Mouse (Mus musculus) lung, embryonic 15.5 days (tissue): ENCODE measurements around the gene Pacsin3. TPM values are rescaled to one million over a fixed set of nuclear protein-coding genes. Genes with fewer than 3 reads are reported as not detected.
A peak's percentile ranks its signal among the peaks of the same experiment; 100 is the strongest.

Experiments
- ATAC-seq: fragments of 200-750 bp; cut with Nextera tagmentation; 2 replicates; pipeline ENCODE4 v1.8.0; 2017; ENCODE audit warnings: moderate number of reproducible peaks, borderline replicate concordance; ENCODE audit not compliant: low FRiP score, low TSS enrichment; ENCODE audit errors: extremely low read depth
- H3K27ac ChIP-seq: fragments of 300-500 bp; sonication (generic); 2 replicates; pipeline ENCODE4 v1.5.1; 2015; ENCODE audit warnings: moderate library complexity, mild to moderate bottlenecking, inconsistent platforms
- H3K27me3 ChIP-seq: fragments of 300-500 bp; sonication (generic); 2 replicates; pipeline ENCODE4 v1.6.1; 2015; ENCODE audit warnings: inconsistent platforms
- H3K36me3 ChIP-seq: fragments of 300-500 bp; sonication (generic); 2 replicates; pipeline ENCODE4 v1.6.1; 2015; ENCODE audit warnings: inconsistent platforms
- H3K4me1 ChIP-seq: fragments of 300-500 bp; sonication (generic); 2 replicates; pipeline ENCODE4 v1.6.1; 2015; ENCODE audit warnings: inconsistent platforms
- H3K4me2 ChIP-seq: fragments of 300-500 bp; sonication (generic); 2 replicates; pipeline ENCODE4 v1.6.1; 2015; ENCODE audit warnings: inconsistent platforms, mild to moderate bottlenecking, moderate library complexity
- H3K4me3 ChIP-seq: fragments of 300-500 bp; sonication (generic); 2 replicates; pipeline ENCODE4 v1.5.1; 2015; ENCODE audit warnings: mild to moderate bottlenecking, inconsistent platforms
- H3K9ac ChIP-seq: fragments of 300-500 bp; sonication (generic); 2 replicates; pipeline ENCODE4 v1.6.1; 2015; ENCODE audit warnings: inconsistent platforms
- H3K9me3 ChIP-seq: fragments of 300-500 bp; sonication (generic); 2 replicates; pipeline ENCODE4 v1.6.1; 2016; ENCODE audit warnings: inconsistent platforms
- WGBS: fragments of 180-500 bp; shearing (Covaris S2); methylation state at CpG from one replicate; pipeline ENCODE4 v1.1.7; 2015; 5-methylcytosine and 5-hydroxymethylcytosine counted together
- polyA plus RNA-seq: library from polyadenylated mRNA; unstranded; fragments of >200 nt; fragmentation: Nextera tagmentation; extraction: Ambion mirVana; gene quantifications from 2 replicates; pipeline ENCODE4 v1.2.1, GENCODE M21; 2015

Pacsin3 gene
- polyA plus RNA-seq, 1 experiment from 2014 or later, result 54.2 TPM

- 13% methylated on average over 7 of the region's 7 CpGs for WGBS
- Histone ChIP-seq H3K4me1 (peaks cover 16% of the 10 kb centered on the region), H3K4me2 (no peak overlapping the region), H3K27me3 (no peaks in the 10 kb centered on the region), H3K9ac (no peak overlapping the region), H3K27ac (no peak overlapping the region), H3K36me3 (no peaks in the 10 kb centered on the region), H3K4me3 (no peak overlapping the region), H3K9me3 (no peaks in the 10 kb centered on the region)
- ATAC-seq, result no peak
Observed at GRCm38 (mm10) chr2:91285885-91286505, 30.2 kb downstream of the Pacsin3 start.

GRCm38 (mm10) chr2:91287563-91287962, 31.8 kb downstream of the Pacsin3 start:
- Histone ChIP-seq H3K36me3 (no peaks in the 10 kb centered on the region), H3K9me3 (no peaks in the 10 kb centered on the region), H3K27ac (peak overlapping the region; percentile 13; the same call in 1 of the 2 replicates), H3K4me3 (no peak overlapping the region), H3K27me3 (no peaks in the 10 kb centered on the region), H3K4me1 (peaks cover 27% of the 10 kb centered on the region), H3K9ac (no peak overlapping the region), H3K4me2 (no peak overlapping the region)
- no peak for ATAC-seq
- WGBS, result 33% methylated on average over 6 of the region's 6 CpGs

- Histone ChIP-seq H3K27me3 (no peaks in the 10 kb centered on the region), H3K4me1 (peaks cover 15% of the 10 kb centered on the region), H3K36me3 (no peaks in the 10 kb centered on the region), H3K9me3 (no peaks in the 10 kb centered on the region), H3K4me3 (no peak overlapping the region), H3K9ac (no peak overlapping the region), H3K27ac (peak overlapping the region; percentile 59), H3K4me2 (no peak overlapping the region)
- WGBS, result 59% methylated on average over 12 of the region's 12 CpGs
- peak; percentile 40; the same call in 1 of the 2 replicates for ATAC-seq
Observed at GRCm38 (mm10) chr2:91291197-91292007, 35.6 kb downstream of the Pacsin3 start.

GRCm38 (mm10) chr2:91294226-91294625, 38.5 kb downstream of the Pacsin3 start:
- Histone ChIP-seq H3K9me3 (no peaks in the 10 kb centered on the region), H3K4me1 (peaks cover 16% of the 10 kb centered on the region), H3K4me2 (no peak overlapping the region), H3K27me3 (no peaks in the 10 kb centered on the region), H3K36me3 (no peaks in the 10 kb centered on the region), H3K27ac (no peak overlapping the region), H3K4me3 (no peak overlapping the region), H3K9ac (no peak overlapping the region)
- WGBS, result 82% methylated on average over 3 of the region's 3 CpGs
- no peak for ATAC-seq

GRCm38 (mm10) chr2:91295895-91296294, 40.1 kb downstream of the Pacsin3 start:
- H3K4me1 ChIP-seq, result peaks cover 20% of the 10 kb centered on the region
- no peak overlapping the region for H3K4me2 ChIP-seq
- no peaks in the 10 kb centered on the region for H3K9me3 ChIP-seq
- H3K4me3 ChIP-seq, result no peak overlapping the region
- H3K27ac ChIP-seq, result no peak overlapping the region
- H3K9ac ChIP-seq, result no peak overlapping the region
- no peaks in the 10 kb centered on the region for H3K27me3 ChIP-seq
- 83% methylated on average over 5 of the region's 5 CpGs for WGBS
- no peak for ATAC-seq
- no peaks in the 10 kb centered on the region for H3K36me3 ChIP-seq

- H3K27ac ChIP-seq, result peak overlapping the region; percentile 59
- no peak overlapping the region for H3K9ac ChIP-seq
- no peaks in the 10 kb centered on the region for H3K27me3 ChIP-seq
- H3K4me3 ChIP-seq, result no peak overlapping the region
- H3K4me2 ChIP-seq, result no peak overlapping the region
- H3K9me3 ChIP-seq, result no peaks in the 10 kb centered on the region
- 27% methylated on average over 3 of the region's 3 CpGs for WGBS
- no peaks in the 10 kb centered on the region for H3K36me3 ChIP-seq
- H3K4me1 ChIP-seq, result peaks cover 13% of the 10 kb centered on the region; the same call in 1 of the 2 replicates
- ATAC-seq, result peak; percentile 44; the same call in 1 of the 2 replicates
Observed at GRCm38 (mm10) chr2:91299156-91299555, 43.4 kb downstream of the Pacsin3 start.

- Histone ChIP-seq H3K9ac (no peak overlapping the region), H3K4me3 (no peak overlapping the region), H3K4me1 (peaks cover 13% of the 10 kb centered on the region; the same call in 1 of the 2 replicates), H3K4me2 (no peak overlapping the region), H3K27ac (no peak overlapping the region), H3K36me3 (no peaks in the 10 kb centered on the region), H3K27me3 (no peaks in the 10 kb centered on the region), H3K9me3 (no peaks in the 10 kb centered on the region)
- no peak for ATAC-seq
- 78% methylated on average over 2 of the region's 2 CpGs for WGBS
Observed at GRCm38 (mm10) chr2:91300784-91301183, 45.0 kb downstream of the Pacsin3 start.

- Histone ChIP-seq H3K27me3 (no peaks in the 10 kb centered on the region), H3K36me3 (no peaks in the 10 kb centered on the region), H3K4me2 (no peak overlapping the region), H3K4me3 (no peak overlapping the region), H3K9me3 (no peaks in the 10 kb centered on the region), H3K4me1 (peaks cover 13% of the 10 kb centered on the region; the same call in 1 of the 2 replicates), H3K9ac (no peak overlapping the region), H3K27ac (no peak overlapping the region)
- no peak for ATAC-seq
- 60% methylated on average over 2 of the region's 2 CpGs for WGBS
Observed at GRCm38 (mm10) chr2:91301836-91302235, 46.1 kb downstream of the Pacsin3 start.

- H3K36me3 ChIP-seq, result no peaks in the 10 kb centered on the region
- H3K4me2 ChIP-seq, result no peak overlapping the region
- peaks cover 13% of the 10 kb centered on the region; the same call in 1 of the 2 replicates for H3K4me1 ChIP-seq
- 41% methylated on average over 3 of the region's 3 CpGs for WGBS
- H3K4me3 ChIP-seq, result no peak overlapping the region
- no peak for ATAC-seq
- no peaks in the 10 kb centered on the region for H3K9me3 ChIP-seq
- H3K27me3 ChIP-seq, result no peaks in the 10 kb centered on the region
- no peak overlapping the region for H3K9ac ChIP-seq
- no peak overlapping the region for H3K27ac ChIP-seq
Observed at GRCm38 (mm10) chr2:91302845-91303244, 47.1 kb downstream of the Pacsin3 start.

- WGBS, result 88% methylated on average over 9 of the region's 9 CpGs
- no peak overlapping the region for H3K9ac ChIP-seq
- H3K4me3 ChIP-seq, result no peak overlapping the region
- H3K4me1 ChIP-seq, result peaks cover 11% of the 10 kb centered on the region
- H3K27me3 ChIP-seq, result no peaks in the 10 kb centered on the region
- H3K9me3 ChIP-seq, result no peaks in the 10 kb centered on the region
- no peak overlapping the region for H3K27ac ChIP-seq
- no peak overlapping the region for H3K4me2 ChIP-seq
- no peaks in the 10 kb centered on the region for H3K36me3 ChIP-seq
- no peak for ATAC-seq
Observed at GRCm38 (mm10) chr2:91305926-91306325, 50.2 kb downstream of the Pacsin3 start.

GRCm38 (mm10) chr2:91306589-91306988, 50.8 kb downstream of the Pacsin3 start:
- H3K4me1 ChIP-seq, result peaks cover 9% of the 10 kb centered on the region
- no peak overlapping the region for H3K4me3 ChIP-seq
- no peaks in the 10 kb centered on the region for H3K36me3 ChIP-seq
- no peaks in the 10 kb centered on the region for H3K27me3 ChIP-seq
- no peak overlapping the region for H3K27ac ChIP-seq
- no peaks in the 10 kb centered on the region for H3K9me3 ChIP-seq
- ATAC-seq, result no peak
- no peak overlapping the region for H3K9ac ChIP-seq
- H3K4me2 ChIP-seq, result no peak overlapping the region

- no peak overlapping the region for H3K4me3 ChIP-seq
- H3K27me3 ChIP-seq, result no peaks in the 10 kb centered on the region
- H3K27ac ChIP-seq, result no peak overlapping the region
- no peak overlapping the region for H3K4me2 ChIP-seq
- no peak overlapping the region for H3K9ac ChIP-seq
- no peak for ATAC-seq
- no peaks in the 10 kb centered on the region for H3K36me3 ChIP-seq
- no peaks in the 10 kb centered on the region for H3K9me3 ChIP-seq
- WGBS, result 20% methylated on average over 5 of the region's 5 CpGs
- H3K4me1 ChIP-seq, result peaks cover 19% of the 10 kb centered on the region
Observed at GRCm38 (mm10) chr2:91308680-91309079, 52.9 kb downstream of the Pacsin3 start.
